Mouse (Mus musculus) urinary bladder, postnatal 10 days (tissue): ENCODE data around the gene Hoxb6.

Source experiments
- DNase-seq: peaks from one replicate; pipeline ENCODE4 v3.0.0; 2022; ENCODE audit warnings: low spot score

Hoxb6 gene

GRCm38 (mm10) chr11:96269869-96270268, 22.4 kb upstream of the Hoxb6 start:
- DNase-seq: no peak

- no peak for DNase-seq
These were observed 21.2 kb upstream of the Hoxb6 start, which contains the start of gene Hoxb9 for GRCm38 (mm10) chr11:96270996-96271540. Gene Hoxb9, plus strand, starts transcription at chr11:96271457.

- DNase-seq: no peak
These were observed 20.7 kb upstream of the Hoxb6 start for GRCm38 (mm10) chr11:96271541-96272011.

GRCm38 (mm10) chr11:96272024-96272921, 20.0 kb upstream of the Hoxb6 start:
- no peak for DNase-seq

GRCm38 (mm10) chr11:96274428-96274827, 17.8 kb upstream of the Hoxb6 start:
- no peak for DNase-seq

GRCm38 (mm10) chr11:96275896-96276295, 16.4 kb upstream of the Hoxb6 start:
- DNase-seq: no peak

- no peak for DNase-seq
These were observed 14.9 kb upstream of the Hoxb6 start for GRCm38 (mm10) chr11:96277151-96278044.

GRCm38 (mm10) chr11:96278324-96278723, 14.0 kb upstream of the Hoxb6 start:
- DNase-seq: no peak

GRCm38 (mm10) chr11:96278773-96279172, 13.5 kb upstream of the Hoxb6 start:
- DNase-seq: no peak

GRCm38 (mm10) chr11:96279421-96280233, 12.6 kb upstream of the Hoxb6 start:
- no peak for DNase-seq

GRCm38 (mm10) chr11:96280399-96281378, 11.6 kb upstream of the Hoxb6 start:
- no peak for DNase-seq

- DNase-seq: no peak
These were observed 10.9 kb upstream of the Hoxb6 start for GRCm38 (mm10) chr11:96281396-96281795.

GRCm38 (mm10) chr11:96281855-96282570, 10.3 kb upstream of the Hoxb6 start, which contains the start of gene Hoxb8:
Gene Hoxb8, plus strand, starts transcription at chr11:96281905.
- no peak for DNase-seq

- DNase-seq: no peak
These were observed 9.4 kb upstream of the Hoxb6 start for GRCm38 (mm10) chr11:96282795-96283430.

GRCm38 (mm10) chr11:96284041-96284749, 8.1 kb upstream of the Hoxb6 start:
- DNase-seq: no peak

GRCm38 (mm10) chr11:96284774-96285734, 7.2 kb upstream of the Hoxb6 start:
- DNase-seq: no peak
